Mouse (Mus musculus) brain, embryonic 14.5 days (tissue): Measurements from ENCODE around the gene St6galnac5.

Experiments used
- CTCF ChIP-seq: fragments of 200-500 bp; IDR thresholded peaks from 2 replicates; pipeline ENCODE4 v1.5.1; 2012; ENCODE audit warnings: inconsistent platforms, mild to moderate bottlenecking, moderate library complexity, borderline replicate concordance; ENCODE audit not compliant: insufficient read depth, insufficient read length; ENCODE audit errors: extremely low read depth
- POLR2A ChIP-seq: fragments of 200-500 bp; IDR thresholded peaks from 2 replicates; pipeline ENCODE4 v1.6.1; 2012; ENCODE audit warnings: mild to moderate bottlenecking, inconsistent platforms, borderline replicate concordance; ENCODE audit not compliant: poor library complexity, insufficient read depth, insufficient read length, severe bottlenecking; ENCODE audit errors: extremely low read depth

- no peak for TF ChIP-seq CTCF
- TF ChIP-seq POLR2A = no peak
Measured at GRCm38 (mm10) chr3:152883556-152883955, 98.5 kb downstream of the St6galnac5 start.
